Mouse (Mus musculus) liver, embryonic 12.5 days (tissue): Measurements from ENCODE around the gene Slc25a30. TPM values are rescaled to one million over a fixed set of nuclear protein-coding genes. Genes with fewer than 3 reads are reported as not detected.

Source experiments
- ATAC-seq: fragments of 200-750 bp; cut with Nextera tagmentation; 2 replicates; pipeline ENCODE4 v1.8.0; 2017; ENCODE audit warnings: moderate number of reproducible peaks, mild to moderate bottlenecking, moderate library complexity
- H3K27ac ChIP-seq: fragments of 300-500 bp; sonication (generic); 2 replicates; pipeline ENCODE4 v1.5.1; 2016; ENCODE audit warnings: mild to moderate bottlenecking
- H3K27me3 ChIP-seq: fragments of 300-500 bp; sonication (generic); replicated peaks from 2 replicates; pipeline ENCODE4 v1.6.1; 2016; ENCODE audit warnings: mild to moderate bottlenecking, moderate library complexity
- H3K36me3 ChIP-seq: fragments of 300-500 bp; sonication (generic); 2 replicates; pipeline ENCODE4 v1.6.1; 2016; ENCODE audit warnings: mild to moderate bottlenecking, moderate library complexity
- H3K4me1 ChIP-seq: fragments of 300-500 bp; sonication (generic); 2 replicates; pipeline ENCODE4 v1.6.1; 2016
- H3K4me2 ChIP-seq: fragments of 300-500 bp; sonication (generic); 2 replicates; pipeline ENCODE4 v1.6.1; 2016; ENCODE audit warnings: mild to moderate bottlenecking, moderate library complexity
- H3K4me3 ChIP-seq: fragments of 300-500 bp; sonication (generic); 2 replicates; pipeline ENCODE4 v1.5.1; 2016; ENCODE audit warnings: mild to moderate bottlenecking, moderate library complexity
- H3K9ac ChIP-seq: fragments of 300-500 bp; sonication (generic); 2 replicates; pipeline ENCODE4 v1.6.1; 2016; ENCODE audit warnings: mild to moderate bottlenecking, moderate library complexity
- H3K9me3 ChIP-seq: fragments of 300-500 bp; sonication (generic); replicated peaks from 2 replicates; pipeline ENCODE4 v1.6.1; 2016; ENCODE audit warnings: mild to moderate bottlenecking, moderate library complexity
- WGBS: fragments of 180-500 bp; shearing (Covaris S2); methylation state at CpG from one replicate; pipeline ENCODE4 v1.1.7; 2016; ENCODE audit not compliant: insufficient replicate concordance; 5-methylcytosine and 5-hydroxymethylcytosine counted together
- polyA plus RNA-seq: library from polyadenylated mRNA; unstranded; fragments of >200 nt; fragmentation: Nextera tagmentation; extraction: Ambion mirVana; gene quantifications from 2 replicates; pipeline ENCODE4 v1.2.1, GENCODE M21; 2016

Gene Slc25a30
- polyA plus RNA-seq, 1 experiment from 2014 or later: 3.3 TPM

DNA sequence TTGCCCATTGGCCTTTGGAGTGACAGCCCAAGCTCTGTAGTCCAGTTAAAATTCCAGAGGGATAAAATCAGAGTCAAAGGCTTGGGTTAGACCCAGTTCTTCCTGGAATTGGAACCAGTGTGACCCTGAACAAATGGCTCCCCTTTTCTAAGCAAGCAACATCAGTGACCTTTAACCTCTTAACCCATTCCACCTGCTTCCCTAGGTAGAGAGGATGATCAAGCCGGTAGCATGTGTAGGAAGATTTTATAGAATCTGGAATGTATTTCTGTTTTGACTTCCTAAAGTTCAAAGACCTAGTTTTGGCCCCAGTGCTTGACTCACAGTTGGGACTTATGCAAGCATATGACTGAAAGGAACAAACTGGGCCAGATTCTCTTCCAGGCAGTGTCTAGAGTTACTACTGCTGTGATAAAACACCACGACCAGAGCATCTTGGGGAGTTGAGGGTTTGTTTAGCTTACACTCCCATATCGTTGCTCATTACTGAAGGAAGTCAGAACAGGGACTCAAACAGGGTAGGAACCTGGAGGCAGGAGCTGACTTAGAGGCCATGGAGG lies 40.1 kb upstream of the Slc25a30 start:
- WGBS: 49% methylated on average over 3 of the region's 3 CpGs
- peaks cover 21% of the 10 kb centered on the region for H3K4me1 ChIP-seq
- no peaks in the 10 kb centered on the region for H3K36me3 ChIP-seq
- H3K27me3 ChIP-seq: peaks cover 28% of the 10 kb centered on the region
- no peaks in the 10 kb centered on the region for H3K9me3 ChIP-seq
- no peak overlapping the region for H3K9ac ChIP-seq
- ATAC-seq: no peak
- no peak overlapping the region for H3K4me3 ChIP-seq
- no peak overlapping the region for H3K27ac ChIP-seq
- H3K4me2 ChIP-seq: no peak overlapping the region

DNA sequence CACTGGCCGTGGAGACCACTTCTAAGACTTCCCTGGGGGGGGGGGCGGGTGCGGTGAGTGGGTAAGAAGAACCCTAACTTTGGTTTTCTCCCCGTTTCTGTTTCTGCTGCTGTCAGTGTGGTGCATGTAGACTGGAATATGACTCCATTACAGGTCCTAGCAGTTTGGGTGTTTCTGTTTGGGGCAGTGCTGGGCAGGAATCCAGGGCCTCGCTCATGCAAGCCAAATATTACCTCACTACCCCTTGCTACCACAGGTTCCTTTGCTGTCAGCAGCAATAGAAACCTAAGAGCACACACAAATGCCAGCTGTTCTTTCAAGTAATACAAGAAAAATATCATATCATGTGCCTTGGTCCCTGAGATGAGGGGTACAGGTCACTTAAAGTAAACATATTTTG lies 33.2 kb upstream of the Slc25a30 start:
- H3K27ac ChIP-seq: no peak overlapping the region
- no peak overlapping the region for H3K9ac ChIP-seq

DNA sequence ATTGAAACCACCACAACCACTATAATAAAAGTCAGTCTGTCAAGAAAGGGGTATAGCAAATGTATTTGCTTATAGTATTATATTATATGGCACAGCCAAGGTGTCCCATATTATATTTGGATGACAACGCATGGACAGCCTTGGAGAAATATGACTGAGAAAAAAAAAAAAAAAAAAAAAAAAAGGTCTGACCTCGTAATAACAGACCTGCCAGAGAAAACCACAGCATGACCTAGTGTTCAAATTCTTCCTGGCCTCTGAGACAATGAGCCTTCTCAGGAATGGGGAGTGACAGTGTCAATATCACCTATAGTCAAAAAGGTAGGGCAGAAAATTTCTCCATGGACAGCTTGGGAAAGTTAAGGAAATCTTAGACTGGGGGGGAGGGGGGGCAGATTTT lies 32.5 kb upstream of the Slc25a30 start:
- Histone ChIP-seq H3K4me1 (no peaks in the 10 kb centered on the region), H3K27ac (no peak overlapping the region), H3K36me3 (no peaks in the 10 kb centered on the region), H3K9me3 (no peaks in the 10 kb centered on the region), H3K27me3 (0 out of 2 replicates have a peak, but pooled peaks cover 5% of the 10 kb centered on the region), H3K4me2 (no peak overlapping the region), H3K4me3 (no peak overlapping the region), H3K9ac (no peak overlapping the region)
- WGBS: 61% methylated on average over 2 of the region's 2 CpGs
- no peak for ATAC-seq

More for the DNA sequence above, 33.2 kb upstream of the Slc25a30 start:
- no peaks in the 10 kb centered on the region for H3K4me1 ChIP-seq
- no peaks in the 10 kb centered on the region for H3K9me3 ChIP-seq
- H3K27me3 ChIP-seq: 0 out of 2 replicates have a peak, but pooled peaks cover 5% of the 10 kb centered on the region
- no peaks in the 10 kb centered on the region for H3K36me3 ChIP-seq
- no peak overlapping the region for H3K4me2 ChIP-seq
- H3K4me3 ChIP-seq: no peak overlapping the region
- WGBS: 68% methylated on average over 5 of the region's 5 CpGs
- no peak for ATAC-seq

DNA sequence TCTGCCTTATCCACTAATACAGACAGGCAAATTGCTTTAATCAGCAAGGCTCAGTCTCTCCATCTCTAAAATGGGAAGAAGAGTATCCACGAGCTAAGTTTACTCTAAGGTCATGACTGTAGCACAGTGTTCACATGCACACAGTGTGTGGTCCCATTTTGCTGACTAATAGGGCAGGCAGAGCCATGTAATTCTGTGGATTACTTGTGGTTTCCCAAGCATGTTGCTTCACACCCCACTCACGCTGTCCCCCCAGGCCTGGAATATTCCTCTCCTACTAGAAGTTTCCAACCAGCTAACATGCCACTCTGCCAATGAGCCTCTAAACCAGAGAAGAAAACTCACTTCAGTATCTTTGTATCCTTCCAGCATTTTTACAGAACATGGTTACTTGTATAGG lies 31.7 kb upstream of the Slc25a30 start:
- H3K36me3 ChIP-seq: no peaks in the 10 kb centered on the region
- no peaks in the 10 kb centered on the region for H3K4me1 ChIP-seq
- no peaks in the 10 kb centered on the region for H3K9me3 ChIP-seq
- WGBS: 56% methylated on average over 2 of the region's 2 CpGs
- no peak overlapping the region for H3K4me3 ChIP-seq
- H3K27ac ChIP-seq: no peak overlapping the region
- H3K4me2 ChIP-seq: no peak overlapping the region
- 0 out of 2 replicates have a peak, but pooled peaks cover 5% of the 10 kb centered on the region for H3K27me3 ChIP-seq
- no peak for ATAC-seq
- H3K9ac ChIP-seq: no peak overlapping the region

DNA sequence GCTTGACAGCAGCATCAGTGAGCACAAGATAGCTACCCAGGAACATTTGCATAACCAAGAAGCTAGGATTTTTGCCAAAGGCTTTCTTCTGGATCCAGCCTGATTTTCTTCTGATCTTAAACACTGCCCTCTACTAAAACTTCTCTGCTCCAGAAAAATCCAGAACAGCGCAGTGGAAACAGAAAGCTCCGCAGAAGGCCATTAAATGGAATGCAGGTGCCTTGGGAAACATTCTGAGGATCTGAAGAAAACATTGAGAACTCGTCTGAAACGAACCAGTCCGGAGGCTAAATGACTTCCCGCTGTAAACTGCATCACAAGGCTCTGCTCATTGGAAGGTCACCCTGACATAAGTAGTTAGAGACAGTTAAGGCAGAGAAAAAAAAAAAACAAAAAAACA lies 23.1 kb upstream of the Slc25a30 start:
- WGBS: 74% methylated on average over 6 of the region's 6 CpGs
- no peak overlapping the region for H3K4me3 ChIP-seq
- no peak overlapping the region for H3K9ac ChIP-seq
- H3K27me3 ChIP-seq: no peaks in the 10 kb centered on the region; the same call in 1 of the 2 replicates
- H3K4me1 ChIP-seq: no peaks in the 10 kb centered on the region
- H3K27ac ChIP-seq: no peak overlapping the region
- H3K9me3 ChIP-seq: no peaks in the 10 kb centered on the region
- no peak for ATAC-seq
- H3K4me2 ChIP-seq: no peak overlapping the region
- no peaks in the 10 kb centered on the region for H3K36me3 ChIP-seq

DNA sequence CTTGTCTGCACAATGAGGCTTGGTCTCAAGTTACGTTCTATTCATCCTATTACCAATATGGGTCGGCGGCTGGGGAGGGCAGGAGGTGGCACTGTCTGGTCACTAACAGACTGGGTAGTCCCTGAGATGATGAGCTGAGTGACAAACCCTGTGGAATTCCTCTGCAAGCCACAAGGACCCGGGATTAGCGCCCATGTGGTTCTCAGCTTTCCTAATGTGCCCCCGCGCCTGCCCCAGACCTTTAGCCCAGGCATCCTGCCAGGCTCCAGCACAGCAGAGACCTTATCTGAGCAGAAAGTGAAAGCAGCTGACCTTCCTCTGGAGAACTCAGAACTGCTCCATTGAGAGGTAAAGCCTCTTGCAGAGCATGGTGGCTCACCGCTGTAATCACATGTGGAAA lies 21.0 kb upstream of the Slc25a30 start:
- WGBS: 68% methylated on average over 8 of the region's 8 CpGs
- H3K4me2 ChIP-seq: no peak overlapping the region
- H3K4me1 ChIP-seq: no peaks in the 10 kb centered on the region
- no peaks in the 10 kb centered on the region for H3K36me3 ChIP-seq
- no peak overlapping the region for H3K27ac ChIP-seq
- H3K9ac ChIP-seq: no peak overlapping the region
- no peak for ATAC-seq
- no peak overlapping the region for H3K4me3 ChIP-seq
- H3K9me3 ChIP-seq: no peaks in the 10 kb centered on the region
- H3K27me3 ChIP-seq: no peaks in the 10 kb centered on the region; the same call in 1 of the 2 replicates

DNA sequence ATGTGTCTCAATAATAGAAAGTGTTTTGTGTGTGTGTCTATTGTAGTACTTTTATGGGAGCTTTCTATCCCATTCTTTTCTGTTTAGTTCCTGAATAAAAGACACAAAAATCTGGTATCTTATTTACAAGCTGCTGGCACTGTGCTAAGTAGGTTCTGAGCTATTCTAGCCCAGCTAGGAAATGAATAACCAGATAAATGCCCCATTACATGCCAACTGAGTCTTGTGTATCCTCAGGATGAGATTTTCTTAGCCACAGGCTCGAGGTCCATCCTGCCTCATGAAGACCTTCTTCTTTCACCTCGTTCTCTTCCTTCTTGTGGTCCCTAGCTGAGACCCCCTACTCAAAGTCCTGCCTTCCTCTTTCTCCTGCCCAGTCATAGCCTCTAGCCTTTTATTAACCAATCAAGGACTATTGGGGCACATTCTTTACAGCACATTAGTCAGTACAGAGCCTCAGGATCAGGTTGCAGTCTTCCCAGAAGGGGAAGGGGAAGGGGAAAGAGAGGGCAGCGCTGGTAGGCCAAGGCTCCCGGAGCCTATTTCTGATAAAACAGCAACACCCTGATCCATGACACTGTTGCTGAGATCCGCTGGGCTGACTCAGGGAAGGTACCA lies 11.0 kb upstream of the Slc25a30 start:
- Histone ChIP-seq H3K9me3 (no peaks in the 10 kb centered on the region), H3K27ac (no peak overlapping the region), H3K27me3 (peaks cover 20% of the 10 kb centered on the region), H3K4me1 (no peaks in the 10 kb centered on the region), H3K4me2 (no peak overlapping the region), H3K9ac (no peak overlapping the region), H3K4me3 (no peak overlapping the region), H3K36me3 (no peaks in the 10 kb centered on the region)
- no peak for ATAC-seq
- WGBS: 33% methylated on average over 5 of the region's 5 CpGs

DNA sequence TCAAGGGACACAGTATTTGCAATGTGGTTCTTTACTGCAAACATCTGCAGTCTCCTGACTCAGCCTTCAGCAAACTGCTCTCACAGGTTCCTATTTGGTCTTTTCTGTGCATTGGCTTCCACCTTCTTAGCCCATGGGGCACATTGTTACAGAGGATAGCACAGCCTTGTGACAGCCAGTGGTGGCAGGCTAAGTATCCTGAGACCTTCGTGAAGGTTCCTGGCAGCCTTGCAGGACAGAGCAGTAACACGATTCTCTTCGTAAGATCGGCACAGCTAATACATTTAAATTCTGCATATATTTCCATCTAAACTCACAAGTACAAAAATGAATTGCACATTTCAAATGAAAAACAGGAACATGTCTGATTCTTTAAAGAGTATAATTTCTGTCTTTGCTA lies 9.1 kb upstream of the Slc25a30 start:
- 75% methylated on average over 4 of the region's 4 CpGs for WGBS
- no peak overlapping the region for H3K4me3 ChIP-seq
- no peak overlapping the region for H3K4me2 ChIP-seq
- no peak overlapping the region for H3K9ac ChIP-seq
- H3K9me3 ChIP-seq: no peaks in the 10 kb centered on the region
- H3K27me3 ChIP-seq: peaks cover 16% of the 10 kb centered on the region; the same call in 1 of the 2 replicates
- no peaks in the 10 kb centered on the region for H3K4me1 ChIP-seq
- no peaks in the 10 kb centered on the region for H3K36me3 ChIP-seq
- H3K27ac ChIP-seq: no peak overlapping the region
- ATAC-seq: no peak

DNA sequence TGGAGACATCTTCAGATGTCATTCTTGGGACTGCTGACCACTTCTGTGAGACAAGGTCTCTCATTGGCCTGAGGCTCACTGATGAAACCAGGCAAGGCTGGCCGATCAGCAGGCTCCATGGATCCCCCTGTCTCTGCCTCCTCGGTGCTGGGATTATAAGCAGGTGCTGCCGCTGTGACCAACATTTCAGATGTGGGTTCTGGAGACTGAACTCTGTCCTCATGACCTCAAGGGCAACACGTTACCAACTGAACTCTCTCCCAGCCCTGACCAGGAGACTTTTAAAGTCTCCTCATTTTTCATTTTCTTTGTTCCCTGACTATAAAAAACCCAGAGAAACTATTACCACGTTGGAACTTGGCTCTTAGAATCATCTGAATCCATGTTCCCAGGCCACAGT lies 7.9 kb upstream of the Slc25a30 start:
- H3K36me3 ChIP-seq: no peaks in the 10 kb centered on the region
- WGBS: 58% methylated on average over 5 of the region's 5 CpGs
- H3K4me1 ChIP-seq: no peaks in the 10 kb centered on the region
- H3K4me3 ChIP-seq: no peak overlapping the region
- H3K4me2 ChIP-seq: no peak overlapping the region
- peaks cover 12% of the 10 kb centered on the region; the same call in 1 of the 2 replicates for H3K27me3 ChIP-seq
- H3K27ac ChIP-seq: no peak overlapping the region
- H3K9me3 ChIP-seq: no peaks in the 10 kb centered on the region
- ATAC-seq: no peak
- H3K9ac ChIP-seq: no peak overlapping the region

DNA sequence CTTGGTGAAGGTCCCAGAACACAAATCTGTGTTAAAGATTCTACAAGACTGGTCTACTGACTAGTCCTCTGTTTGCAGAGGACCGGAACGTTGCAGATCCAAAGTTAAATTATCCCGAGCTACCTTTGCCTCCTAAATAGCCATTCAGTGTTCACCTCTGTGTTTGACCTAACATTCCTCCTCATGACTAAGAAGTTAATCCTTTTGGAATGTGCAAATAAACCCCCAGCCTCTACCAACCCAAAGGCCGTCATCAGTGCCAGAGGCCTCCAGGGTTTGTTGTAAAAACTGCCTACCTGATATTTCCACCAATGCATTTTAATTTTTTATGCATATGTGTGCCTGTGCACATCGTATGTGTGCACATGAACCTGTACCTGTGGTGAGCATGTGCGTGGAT lies 7.5 kb upstream of the Slc25a30 start:
- Histone ChIP-seq H3K36me3 (no peaks in the 10 kb centered on the region), H3K27ac (no peak overlapping the region), H3K27me3 (peaks cover 12% of the 10 kb centered on the region; the same call in 1 of the 2 replicates), H3K4me3 (no peak overlapping the region), H3K9me3 (no peaks in the 10 kb centered on the region), H3K9ac (no peak overlapping the region), H3K4me2 (no peak overlapping the region), H3K4me1 (no peaks in the 10 kb centered on the region)
- ATAC-seq: no peak
- 71% methylated on average over 6 of the region's 6 CpGs for WGBS

DNA sequence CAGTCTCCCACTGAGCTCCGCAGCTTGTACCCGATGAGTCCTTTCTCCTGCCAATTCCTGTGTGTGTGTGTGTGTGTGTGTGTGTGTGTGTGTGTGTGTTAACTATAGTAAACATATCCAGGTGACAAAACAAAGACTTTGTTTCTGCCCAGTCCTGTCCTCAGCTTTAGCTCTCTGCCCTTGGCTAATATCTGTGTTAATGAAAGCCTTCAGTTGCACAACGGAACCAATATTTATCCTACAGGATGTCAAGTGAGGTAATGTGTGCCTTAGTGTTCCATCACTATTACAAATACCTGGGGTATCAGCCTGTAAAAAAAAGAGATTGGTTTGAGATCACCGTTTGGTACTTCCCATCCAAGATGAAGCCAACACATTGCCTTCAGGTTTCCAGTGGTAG lies 6.3 kb upstream of the Slc25a30 start:
- Histone ChIP-seq H3K4me2 (no peak overlapping the region), H3K27ac (no peak overlapping the region), H3K27me3 (peaks cover 19% of the 10 kb centered on the region), H3K36me3 (no peaks in the 10 kb centered on the region), H3K9me3 (no peaks in the 10 kb centered on the region), H3K9ac (no peak overlapping the region), H3K4me1 (peaks cover 2% of the 10 kb centered on the region), H3K4me3 (no peak overlapping the region)
- ATAC-seq: no peak
- WGBS: 74% methylated on average over 4 of the region's 4 CpGs

DNA sequence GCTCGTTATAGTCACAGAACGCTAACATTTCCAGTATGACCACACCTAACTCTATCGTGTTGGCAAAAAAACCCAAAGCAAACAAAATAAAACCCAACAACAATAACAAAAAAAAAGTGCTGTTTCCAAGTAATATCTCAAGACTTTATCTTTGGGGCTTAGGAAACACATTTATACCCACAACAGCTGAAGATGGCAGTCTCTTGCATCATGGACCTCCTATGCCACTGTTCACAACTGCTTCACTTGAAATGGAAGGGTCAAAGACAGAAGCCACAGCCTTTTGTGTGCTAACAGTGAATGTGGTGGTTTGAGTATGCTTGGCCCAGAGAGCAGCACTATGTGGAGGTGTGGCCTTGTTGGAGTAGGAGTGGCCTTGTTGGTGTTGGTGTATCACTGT lies 4.5 kb upstream of the Slc25a30 start:
- Histone ChIP-seq H3K27ac (no peak overlapping the region), H3K4me3 (no peak overlapping the region), H3K4me2 (no peak overlapping the region), H3K36me3 (no peaks in the 10 kb centered on the region), H3K27me3 (peaks cover 16% of the 10 kb centered on the region; the same call in 1 of the 2 replicates), H3K9ac (no peak overlapping the region), H3K9me3 (no peaks in the 10 kb centered on the region), H3K4me1 (peaks cover 12% of the 10 kb centered on the region)
- ATAC-seq: no peak
- WGBS: 73% methylated on average over 3 of the region's 3 CpGs
